Mouse (Mus musculus) hindbrain, embryonic 13.5 days (tissue): ENCODE measurements around the gene Tpbgl. TPM values are rescaled to one million over a fixed set of nuclear protein-coding genes. Genes with fewer than 3 reads are reported as not detected.

ENCODE experiments used
- ATAC-seq: fragments of 200-750 bp; cut with Nextera tagmentation; 2 replicates; pipeline ENCODE4 v1.8.0; 2017; ENCODE audit warnings: moderate TSS enrichment; ENCODE audit not compliant: low FRiP score
- H3K27ac ChIP-seq: fragments of 300-500 bp; sonication (generic); 2 replicates; pipeline ENCODE4 v1.5.1; 2015; ENCODE audit warnings: inconsistent platforms, mild to moderate bottlenecking, moderate library complexity
- H3K27me3 ChIP-seq: fragments of 300-500 bp; sonication (generic); 2 replicates; pipeline ENCODE4 v1.6.1; 2015; ENCODE audit warnings: mild to moderate bottlenecking, inconsistent platforms
- H3K36me3 ChIP-seq: fragments of 300-500 bp; sonication (generic); 2 replicates; pipeline ENCODE4 v1.6.1; 2015; ENCODE audit warnings: mild to moderate bottlenecking, inconsistent platforms
- H3K4me1 ChIP-seq: fragments of 300-500 bp; sonication (generic); replicated peaks from 2 replicates; pipeline ENCODE4 v1.6.1; 2015; ENCODE audit warnings: inconsistent platforms
- H3K4me2 ChIP-seq: fragments of 300-500 bp; sonication (generic); 2 replicates; pipeline ENCODE4 v1.6.1; 2015; ENCODE audit warnings: inconsistent platforms, mild to moderate bottlenecking, moderate library complexity
- H3K4me3 ChIP-seq: fragments of 300-500 bp; sonication (generic); 2 replicates; pipeline ENCODE4 v1.5.1; 2015; ENCODE audit warnings: mild to moderate bottlenecking, inconsistent platforms
- H3K9ac ChIP-seq: fragments of 300-500 bp; sonication (generic); 2 replicates; pipeline ENCODE4 v1.6.1; 2015; ENCODE audit warnings: mild to moderate bottlenecking, inconsistent platforms
- H3K9me3 ChIP-seq: fragments of 300-500 bp; sonication (generic); 2 replicates; pipeline ENCODE4 v1.6.1; 2016; ENCODE audit warnings: inconsistent platforms
- WGBS: fragments of 180-500 bp; shearing (Covaris S2); methylation state at CpG from one replicate; pipeline ENCODE4 v1.1.7; 2015; 5-methylcytosine and 5-hydroxymethylcytosine counted together
- polyA plus RNA-seq: library from polyadenylated mRNA; unstranded; fragments of >200 nt; fragmentation: Nextera tagmentation; extraction: Ambion mirVana; gene quantifications from 2 replicates; pipeline ENCODE4 v1.2.1, GENCODE M21; 2015

Tpbgl gene
- polyA plus RNA-seq: 1.4 TPM in 2 replicates

DNA sequence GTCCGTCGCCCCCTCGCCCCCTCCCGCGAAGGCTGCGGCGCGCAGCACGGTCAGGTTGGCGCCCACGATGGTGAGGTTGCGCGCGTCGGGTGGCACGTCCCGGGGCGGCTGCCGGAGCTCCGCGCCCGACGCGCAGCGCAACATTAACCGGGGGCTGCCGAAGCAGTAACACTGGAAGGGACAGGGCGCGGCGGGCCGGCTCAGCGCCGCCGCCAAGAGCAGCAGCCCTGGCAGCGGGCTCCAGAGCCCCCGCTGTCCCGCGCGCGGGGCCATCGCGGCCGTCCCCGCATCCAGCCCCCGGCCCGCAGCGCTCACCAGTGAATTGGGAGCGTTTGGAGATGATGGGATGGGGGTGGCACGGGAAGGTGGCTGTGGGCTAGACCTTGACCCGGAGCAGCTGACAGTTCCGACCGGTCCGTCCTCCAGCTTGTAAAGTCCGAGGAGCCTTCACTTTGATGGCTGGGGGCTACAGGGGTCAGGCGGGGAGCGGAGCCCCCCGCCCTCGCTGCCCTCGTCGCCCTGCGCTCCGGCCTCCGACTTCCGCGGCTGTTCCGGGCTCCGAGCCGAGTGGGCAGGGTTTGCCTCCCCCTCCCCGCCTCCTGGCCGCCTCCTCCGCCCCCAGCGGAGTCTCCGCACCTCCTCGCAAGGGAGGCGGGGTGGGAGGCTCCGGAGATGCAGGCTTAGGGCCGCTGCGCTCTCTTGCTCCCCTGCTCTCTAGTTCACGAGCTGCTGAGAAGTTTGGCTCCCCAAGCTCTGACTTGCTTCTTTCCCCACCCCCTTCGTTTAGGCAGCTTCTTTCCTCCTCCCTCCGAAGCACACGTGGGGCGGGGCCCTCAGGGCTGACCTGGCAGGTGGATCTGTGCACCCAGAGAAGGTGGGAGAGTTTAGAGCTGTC, at the start of gene Tpbgl:
Gene Tpbgl, minus strand, starts transcription at position 728 of the 895 bp plus-strand sequence.
- peak within 1 kb of the TSS; percentile 67 for H3K27ac ChIP-seq
- H3K4me2 ChIP-seq: peak within 1 kb of the TSS; percentile 91
- H3K4me3 ChIP-seq: peak within 1 kb of the TSS; percentile 54
- ATAC-seq: peak; percentile 52
- under 1% methylated on average over 50 of the region's 83 CpGs for WGBS
- no peaks in the 10 kb centered on the region for H3K36me3 ChIP-seq
- H3K9ac ChIP-seq: peak within 1 kb of the TSS; percentile 79
- H3K9me3 ChIP-seq: no peaks in the 10 kb centered on the region
- H3K27me3 ChIP-seq: peaks cover 83% of the 10 kb centered on the region
- peaks cover 24% of the 10 kb centered on the region for H3K4me1 ChIP-seq

DNA sequence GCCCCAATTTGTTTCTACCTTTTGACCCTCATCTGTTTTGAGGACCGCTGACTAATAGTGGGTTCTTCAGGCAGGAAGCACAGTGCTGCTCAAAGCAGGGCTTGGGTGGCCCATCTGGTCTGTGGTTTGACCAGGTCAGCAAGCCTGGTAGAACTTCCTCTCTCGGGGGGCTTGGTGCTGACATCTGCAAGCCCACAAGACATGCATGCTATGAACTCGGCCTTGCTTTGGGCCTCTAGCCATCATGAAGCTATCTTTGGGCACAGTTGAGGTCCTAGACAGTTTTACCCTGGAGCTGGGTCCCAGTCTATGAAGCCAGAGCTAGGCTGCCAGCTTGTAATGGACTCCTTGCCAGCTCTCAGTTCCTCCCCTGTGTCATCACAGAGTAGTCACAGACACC, 48.0 kb upstream of the Tpbgl start:
- no peaks in the 10 kb centered on the region for H3K36me3 ChIP-seq
- no peak for ATAC-seq
- no peak overlapping the region for H3K4me3 ChIP-seq
- no peak overlapping the region for H3K4me2 ChIP-seq
- H3K9me3 ChIP-seq: no peaks in the 10 kb centered on the region
- no peak overlapping the region for H3K27ac ChIP-seq
- H3K4me1 ChIP-seq: peaks cover 4% of the 10 kb centered on the region; the same call in 1 of the 2 replicates
- H3K9ac ChIP-seq: no peak overlapping the region
- 80% methylated on average over 3 of the region's 3 CpGs for WGBS
- no peaks in the 10 kb centered on the region for H3K27me3 ChIP-seq

DNA sequence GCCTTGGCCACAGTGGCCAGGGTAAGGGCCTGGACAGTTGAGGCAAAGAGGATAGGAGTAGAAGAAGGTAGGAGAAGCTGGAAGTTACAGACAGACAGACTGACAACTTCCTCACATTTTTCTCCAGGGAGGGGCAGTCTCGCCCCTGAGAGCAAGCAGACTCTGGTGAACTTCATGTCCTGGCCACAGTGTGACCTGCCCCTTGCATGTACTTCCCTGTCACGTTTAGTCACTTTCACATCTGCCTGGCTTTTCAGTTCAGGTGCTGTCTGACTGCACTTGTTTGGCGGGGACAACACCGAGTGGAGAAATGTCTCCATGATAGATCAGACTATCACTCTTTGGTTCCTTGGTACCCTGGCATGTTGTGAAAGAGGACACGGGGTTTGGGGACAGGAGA, 47.3 kb upstream of the Tpbgl start:
- no peaks in the 10 kb centered on the region for H3K9me3 ChIP-seq
- H3K27me3 ChIP-seq: no peaks in the 10 kb centered on the region
- WGBS: 83% methylated on average over 5 of the region's 5 CpGs
- H3K4me2 ChIP-seq: no peak overlapping the region
- no peak overlapping the region for H3K27ac ChIP-seq
- peaks cover 4% of the 10 kb centered on the region for H3K4me1 ChIP-seq
- no peak for ATAC-seq
- no peak overlapping the region for H3K9ac ChIP-seq
- H3K4me3 ChIP-seq: no peak overlapping the region
- H3K36me3 ChIP-seq: no peaks in the 10 kb centered on the region

DNA sequence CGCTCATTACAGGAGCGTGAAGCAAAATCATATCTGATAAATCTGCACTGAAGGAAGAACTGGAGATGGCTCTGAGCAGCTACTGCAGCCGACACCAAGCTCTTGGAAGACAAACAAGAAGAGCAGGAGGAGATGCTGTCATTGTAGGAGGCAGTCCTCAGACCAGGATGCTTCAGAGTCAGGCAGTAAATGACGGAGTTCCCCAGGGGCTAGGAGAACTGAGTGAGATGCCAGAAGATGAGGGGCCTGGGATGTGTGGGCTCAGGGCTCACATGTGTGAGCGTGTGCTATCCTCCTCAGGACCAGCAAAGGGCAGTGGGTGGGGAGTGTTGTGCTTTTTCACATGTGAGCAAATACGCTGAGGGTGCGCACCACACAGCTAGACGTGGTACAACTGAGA, 46.3 kb upstream of the Tpbgl start:
- Histone ChIP-seq H3K4me3 (no peak overlapping the region), H3K36me3 (no peaks in the 10 kb centered on the region), H3K27me3 (no peaks in the 10 kb centered on the region), H3K9ac (no peak overlapping the region), H3K4me1 (peaks cover 9% of the 10 kb centered on the region), H3K4me2 (no peak overlapping the region), H3K9me3 (no peaks in the 10 kb centered on the region), H3K27ac (0 out of 2 replicates have a peak overlapping the region, but pooled peaks have one; percentile 37)
- 81% methylated on average over 8 of the region's 8 CpGs for WGBS
- no peak for ATAC-seq

DNA sequence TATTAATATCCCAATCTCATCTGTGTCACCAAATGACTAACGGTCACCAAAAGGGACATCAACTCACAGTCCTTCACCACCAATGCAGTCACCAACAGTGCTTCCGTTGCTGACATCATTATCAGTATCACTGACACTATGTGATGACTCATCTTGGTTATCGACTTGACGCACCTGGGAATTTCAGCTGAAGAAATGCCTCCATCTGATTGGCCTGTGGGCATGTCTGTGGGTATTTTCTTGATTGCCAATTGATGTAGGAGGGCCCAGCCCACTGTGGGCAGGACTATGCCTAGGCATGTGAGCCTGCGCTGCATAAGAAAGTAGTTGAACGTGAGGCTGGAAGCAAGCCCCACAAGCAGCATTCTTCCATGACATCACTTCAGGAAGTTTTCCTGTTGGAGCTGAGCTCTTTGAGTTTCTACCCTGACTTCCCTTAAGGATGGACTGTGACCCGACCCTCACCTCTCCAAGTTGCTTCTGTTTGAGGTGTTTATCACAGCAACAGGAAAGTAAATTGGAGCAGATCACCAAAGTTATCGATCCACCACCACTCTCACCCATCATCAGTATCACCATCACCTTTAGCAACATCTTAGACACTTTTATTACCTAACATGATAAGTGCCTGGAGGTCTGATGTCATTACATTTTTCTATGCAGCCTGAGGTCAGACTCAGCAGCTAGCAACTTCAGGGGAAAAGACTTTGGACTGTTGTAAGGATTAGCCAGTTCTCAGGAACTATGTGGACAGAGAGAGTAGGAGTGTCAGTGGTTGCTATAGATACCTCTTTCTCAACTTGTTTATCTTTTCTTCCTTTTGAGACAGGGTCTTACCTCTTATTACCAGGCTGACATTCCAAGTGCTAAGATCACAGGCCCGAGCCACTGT, 44.9 kb upstream of the Tpbgl start:
- no peaks in the 10 kb centered on the region for H3K36me3 ChIP-seq
- no peak overlapping the region for H3K9ac ChIP-seq
- no peak overlapping the region for H3K4me2 ChIP-seq
- H3K27ac ChIP-seq: no peak overlapping the region
- H3K9me3 ChIP-seq: no peaks in the 10 kb centered on the region
- WGBS: 86% methylated on average over 9 of the region's 9 CpGs
- H3K27me3 ChIP-seq: no peaks in the 10 kb centered on the region
- no peak for ATAC-seq
- no peak overlapping the region for H3K4me3 ChIP-seq
- H3K4me1 ChIP-seq: peaks cover 9% of the 10 kb centered on the region

DNA sequence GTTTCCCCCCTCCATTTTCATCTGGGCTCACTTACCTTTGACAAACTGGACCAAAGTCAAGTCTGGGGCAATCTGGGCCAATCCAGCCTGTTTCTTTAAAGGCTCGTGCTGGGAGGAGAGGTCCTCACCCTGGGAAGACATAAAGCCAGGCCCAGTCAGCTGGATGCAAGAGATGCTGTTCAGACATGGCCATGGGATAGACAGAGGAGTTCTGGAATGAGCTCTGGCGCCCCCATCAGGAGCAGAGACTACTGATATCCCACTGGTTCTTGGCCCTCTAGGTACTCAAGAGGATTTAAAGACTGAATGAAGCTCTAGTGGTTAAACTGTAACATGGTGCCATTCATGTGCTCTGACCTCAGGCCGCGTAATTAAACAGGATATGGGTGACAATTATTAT, 44.0 kb upstream of the Tpbgl start:
- Histone ChIP-seq H3K9me3 (no peaks in the 10 kb centered on the region), H3K4me3 (no peak overlapping the region), H3K27me3 (no peaks in the 10 kb centered on the region), H3K27ac (no peak overlapping the region), H3K36me3 (no peaks in the 10 kb centered on the region), H3K4me1 (peaks cover 9% of the 10 kb centered on the region), H3K9ac (no peak overlapping the region), H3K4me2 (no peak overlapping the region)
- WGBS: 74% methylated on average over 4 of the region's 4 CpGs
- ATAC-seq: no peak

DNA sequence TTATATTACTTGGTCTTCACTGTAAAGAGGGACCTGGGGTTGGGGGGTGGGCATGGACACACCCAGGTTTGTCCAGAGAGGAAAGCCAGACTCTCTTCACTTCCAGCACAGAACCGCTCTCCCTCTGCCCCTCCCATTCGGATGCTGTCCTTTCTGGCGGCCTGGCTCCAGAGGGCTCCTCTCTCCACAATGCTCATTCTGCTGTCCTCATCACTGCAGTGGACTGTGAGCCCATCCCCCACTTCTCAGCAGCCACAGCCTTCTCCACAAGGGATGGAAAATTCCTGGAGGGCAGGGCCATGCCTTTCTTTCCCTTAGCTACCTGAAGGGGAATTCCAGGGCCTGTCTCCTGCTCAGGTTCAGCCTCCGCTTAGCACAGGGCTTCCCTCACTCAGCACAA, 41.9 kb upstream of the Tpbgl start:
- WGBS: 31% methylated on average over 4 of the region's 4 CpGs
- Histone ChIP-seq H3K4me3 (no peak overlapping the region), H3K9ac (no peak overlapping the region), H3K4me2 (no peak overlapping the region), H3K27ac (no peak overlapping the region), H3K9me3 (no peaks in the 10 kb centered on the region), H3K36me3 (no peaks in the 10 kb centered on the region), H3K4me1 (peaks cover 22% of the 10 kb centered on the region), H3K27me3 (no peaks in the 10 kb centered on the region)
- no peak for ATAC-seq

DNA sequence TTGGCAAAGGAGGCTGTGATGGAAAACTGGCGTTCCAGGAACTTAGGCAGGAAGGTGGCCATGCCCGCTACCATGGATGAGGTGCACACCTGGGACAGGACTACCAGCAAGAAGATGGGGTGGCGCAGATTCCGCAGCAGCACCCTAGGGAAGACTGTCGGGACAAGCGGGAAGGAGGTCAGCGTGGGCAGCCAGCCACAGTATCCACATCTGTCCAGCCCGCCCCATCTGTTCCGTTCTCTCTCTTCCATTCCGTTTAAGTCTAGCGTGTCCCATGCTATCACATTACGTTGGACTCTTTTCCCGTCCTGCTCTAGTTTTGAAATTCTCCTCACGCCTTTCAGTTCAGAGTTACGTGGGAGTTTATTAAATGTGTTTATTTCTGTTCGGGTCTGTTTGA, 40.2 kb upstream of the Tpbgl start:
- H3K27ac ChIP-seq: no peak overlapping the region
- no peaks in the 10 kb centered on the region for H3K9me3 ChIP-seq
- WGBS: 84% methylated on average over 16 of the region's 16 CpGs
- H3K9ac ChIP-seq: no peak overlapping the region
- H3K36me3 ChIP-seq: no peaks in the 10 kb centered on the region
- ATAC-seq: no peak
- H3K4me1 ChIP-seq: peaks cover 18% of the 10 kb centered on the region
- no peak overlapping the region for H3K4me2 ChIP-seq
- no peaks in the 10 kb centered on the region for H3K27me3 ChIP-seq
- no peak overlapping the region for H3K4me3 ChIP-seq

DNA sequence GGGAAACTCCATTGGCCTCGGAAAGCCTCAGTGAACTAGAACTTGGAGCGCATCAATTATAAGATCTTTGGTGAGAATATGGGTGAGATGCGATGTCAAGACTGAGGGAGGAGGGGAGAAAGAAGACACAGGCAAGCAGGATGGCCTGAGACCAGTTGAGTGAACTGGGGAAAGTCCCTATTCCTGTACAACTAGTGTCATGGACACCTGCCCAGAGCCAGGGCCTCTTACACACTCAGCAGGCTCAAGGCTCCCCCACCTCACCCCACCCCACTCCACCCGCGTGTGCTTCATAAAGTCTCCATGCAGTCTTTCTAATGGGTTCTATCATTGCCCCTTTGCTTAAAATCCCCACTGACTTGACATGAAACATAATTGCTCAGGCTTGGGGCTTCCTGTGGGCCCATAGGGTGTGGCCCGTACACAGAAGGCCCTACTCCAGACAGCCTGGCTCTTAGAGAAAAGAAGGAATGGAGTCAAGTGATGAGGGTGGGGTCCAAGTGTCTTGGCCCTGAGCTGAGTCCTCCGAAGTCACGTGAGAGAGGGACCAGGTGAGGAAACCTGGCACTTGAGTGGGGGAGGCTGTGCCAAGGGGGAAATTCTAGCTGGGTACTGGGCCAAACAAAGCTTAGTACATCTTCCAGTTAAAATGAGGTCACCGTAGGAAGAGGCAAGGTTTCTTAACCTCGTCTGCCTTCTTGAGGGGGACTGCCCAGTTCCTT, 39.0 kb upstream of the Tpbgl start:
- H3K36me3 ChIP-seq: no peaks in the 10 kb centered on the region
- peak overlapping the region; percentile 4; the same call in 1 of the 2 replicates for H3K27ac ChIP-seq
- H3K9ac ChIP-seq: no peak overlapping the region
- H3K4me3 ChIP-seq: no peak overlapping the region
- no peaks in the 10 kb centered on the region for H3K9me3 ChIP-seq
- no peak for ATAC-seq
- peaks cover 21% of the 10 kb centered on the region for H3K4me1 ChIP-seq
- no peak overlapping the region for H3K4me2 ChIP-seq
- 93% methylated on average over 10 of the region's 10 CpGs for WGBS
- no peaks in the 10 kb centered on the region for H3K27me3 ChIP-seq

DNA sequence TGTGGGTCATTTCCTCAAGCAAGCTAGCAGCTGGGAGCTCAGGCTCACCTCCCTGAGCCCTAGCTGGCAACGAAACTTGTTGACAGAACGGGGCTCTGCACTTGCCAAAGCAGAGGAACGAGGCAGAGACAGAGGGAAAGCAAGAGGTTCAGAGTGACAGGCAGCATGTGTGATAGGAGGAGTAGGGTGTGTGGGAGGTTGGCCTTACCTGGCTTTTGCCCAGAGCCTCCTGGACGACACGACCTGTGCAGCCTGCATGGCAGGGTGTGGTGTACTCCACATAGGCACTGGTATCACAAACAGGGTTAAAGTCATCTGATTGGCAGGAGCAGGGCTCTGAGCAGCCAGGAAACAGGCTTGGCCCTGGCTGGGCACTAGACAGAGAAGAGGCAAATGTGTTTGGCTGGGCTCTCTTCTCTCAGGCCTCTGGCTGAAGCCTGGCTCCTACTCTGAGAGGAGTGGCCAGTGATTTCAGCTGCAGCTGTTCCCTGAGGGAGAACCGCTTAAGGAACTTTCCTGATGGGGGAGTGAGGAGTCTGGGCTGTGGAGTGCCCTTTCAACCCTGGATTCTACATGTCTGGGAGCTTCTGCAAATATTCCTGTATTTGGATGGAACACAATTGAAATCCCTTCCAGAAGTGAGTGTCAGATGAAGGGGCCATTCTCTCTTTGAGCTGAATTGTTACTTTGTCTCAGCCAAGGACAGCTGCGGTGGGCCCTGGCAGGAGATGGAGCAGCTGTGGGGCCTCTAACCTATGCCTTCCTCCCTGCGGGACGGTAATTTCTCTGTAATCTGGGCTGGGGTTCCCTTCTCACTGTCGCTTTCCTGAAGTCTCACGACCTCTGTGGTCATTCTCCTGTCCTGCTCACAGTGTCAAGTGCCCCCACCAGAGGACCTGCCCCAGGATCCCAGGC, 37.9 kb upstream of the Tpbgl start:
- no peak overlapping the region for H3K9ac ChIP-seq
- WGBS: 54% methylated on average over 11 of the region's 11 CpGs
- ATAC-seq: no peak
- no peak overlapping the region for H3K4me2 ChIP-seq
- H3K9me3 ChIP-seq: no peaks in the 10 kb centered on the region
- H3K27ac ChIP-seq: peak overlapping the region; percentile 10; the same call in 1 of the 2 replicates
- H3K4me1 ChIP-seq: peaks cover 21% of the 10 kb centered on the region
- no peaks in the 10 kb centered on the region for H3K36me3 ChIP-seq
- H3K27me3 ChIP-seq: no peaks in the 10 kb centered on the region
- no peak overlapping the region for H3K4me3 ChIP-seq

DNA sequence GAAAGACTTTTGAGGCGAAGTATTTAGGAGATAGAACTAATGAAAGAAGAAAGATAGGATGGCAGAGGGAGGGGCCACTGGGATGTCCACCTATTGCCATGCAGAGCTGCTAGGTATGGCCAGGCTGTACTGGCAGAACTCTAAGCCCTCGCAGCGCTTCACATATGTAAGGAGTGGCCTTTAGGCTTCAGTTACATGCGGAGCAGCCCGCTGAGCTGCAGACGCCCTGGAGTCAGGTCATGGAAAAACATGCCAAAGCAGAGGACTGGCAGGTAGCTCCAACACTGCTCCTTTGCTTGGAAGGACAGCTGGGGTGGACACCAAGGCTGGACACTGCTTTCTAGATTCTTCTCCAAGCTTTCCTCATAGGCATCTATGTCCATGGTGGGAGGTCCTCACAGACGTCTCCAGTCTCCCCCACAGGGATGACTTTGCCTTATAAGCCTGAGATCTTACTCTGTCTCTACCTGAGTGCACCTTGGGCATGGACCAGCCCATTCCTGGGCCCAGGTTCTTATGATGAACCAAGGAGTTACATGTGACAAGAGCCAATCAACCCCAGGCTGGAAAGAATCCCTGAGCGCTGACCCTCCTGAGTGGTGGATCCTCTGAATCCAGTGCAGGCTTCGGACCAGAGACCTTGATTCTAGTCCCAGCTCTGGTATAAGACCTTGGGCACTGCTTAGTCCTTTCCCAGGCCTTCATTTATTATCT, 36.8 kb upstream of the Tpbgl start:
- Histone ChIP-seq H3K9me3 (no peaks in the 10 kb centered on the region), H3K4me3 (no peak overlapping the region)

More for the DNA sequence above, 36.8 kb upstream of the Tpbgl start:
- Histone ChIP-seq H3K27ac (no peak overlapping the region), H3K4me2 (no peak overlapping the region), H3K27me3 (no peaks in the 10 kb centered on the region), H3K36me3 (no peaks in the 10 kb centered on the region), H3K9ac (no peak overlapping the region), H3K4me1 (peaks cover 15% of the 10 kb centered on the region)
- WGBS: 88% methylated on average over 9 of the region's 9 CpGs
- no peak for ATAC-seq
